ENCODE assay signal across 8 mouse cellular contexts in the genomic region with DNA sequence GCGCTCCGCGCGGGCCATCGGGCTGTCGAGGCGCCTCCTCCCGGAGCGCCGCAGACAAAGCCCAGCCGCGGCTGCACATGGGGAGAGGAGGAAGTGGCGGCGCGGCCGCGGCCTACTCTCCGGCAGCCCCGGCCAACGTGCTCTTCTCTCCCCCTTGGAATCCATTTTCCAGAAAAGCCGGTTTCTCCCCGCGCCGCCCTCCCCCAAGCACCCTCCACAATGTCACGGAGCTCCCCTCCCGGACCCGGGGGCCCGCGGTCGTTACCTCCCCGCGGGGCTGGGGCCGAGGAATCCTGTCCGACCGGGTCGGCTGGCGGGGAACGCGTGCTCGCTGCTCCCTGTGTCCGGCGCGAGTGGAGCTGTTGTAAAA. TPM values are rescaled to one million over a fixed set of nuclear protein-coding genes. Genes with fewer than 3 reads are reported as not detected.
A peak's percentile ranks its signal among the peaks of the same experiment; 100 is the strongest.
DNase-seq lines count a peak whose midpoint lies in the region; ATAC-seq lines count a peak whose summit lies in the region.

No protein-coding gene starts in this region.

- no peaks in the 10 kb centered on the region for H3K27me3 ChIP-seq in kidney, embryonic 14.5 days (ENCODE audit: control insufficient read depth, insufficient read depth, low read length)
- peaks cover 21% of the 10 kb centered on the region for H3K27me3 ChIP-seq in liver, embryonic 15.5 days
- H3K27me3 ChIP-seq in neural tube, embryonic 12.5 days (replicated peaks), result no peaks in the 10 kb centered on the region

- peak; percentile 1; the same call in 1 of the 2 replicates for ATAC-seq in granulocyte monocyte progenitor cell, adult 5-6 weeks (replicated peaks; ENCODE audit: poor library complexity, severe bottlenecking)
- peak; percentile 22 for ATAC-seq in kidney, embryonic 14.5 days (ENCODE audit: low FRiP score, low TSS enrichment)
- no peak; the same call in 1 of the 2 replicates for ATAC-seq in liver, embryonic 15.5 days (ENCODE audit: insufficient read depth)
- no peak; the same call in none of the 2 replicates for ATAC-seq in neural tube, embryonic 12.5 days (ENCODE audit: low FRiP score, low read depth)

- peak; percentile 98 for DNase-seq in heart, adult 11 months
- no peak for DNase-seq in heart, adult 8-10 months (ENCODE audit: low spot score)
- DNase-seq in cerebellum, postnatal 10 days, result peak; percentile 65 to 76
- peak; percentile 57 for DNase-seq in thymus, postnatal 25 days

- peak overlapping the region; percentile 78 for H3K4me2 ChIP-seq in kidney, embryonic 14.5 days (replicated peaks; ENCODE audit: low read depth, low read length)
- H3K4me2 ChIP-seq in liver, embryonic 15.5 days, result peak overlapping the region; percentile 95
- H3K4me2 ChIP-seq in neural tube, embryonic 12.5 days (replicated peaks), result peak overlapping the region; percentile 71

- no peaks in the 10 kb centered on the region for H3K9me3 ChIP-seq in kidney, embryonic 14.5 days (ENCODE audit: control insufficient read depth, low read length)
- no peaks in the 10 kb centered on the region for H3K9me3 ChIP-seq in liver, embryonic 15.5 days (replicated peaks)
- no peaks in the 10 kb centered on the region for H3K9me3 ChIP-seq in neural tube, embryonic 12.5 days

- H3K4me1 ChIP-seq in kidney, embryonic 14.5 days (ENCODE audit: control insufficient read depth, insufficient read depth, low read length), result peaks cover 11% of the 10 kb centered on the region
- peaks cover 38% of the 10 kb centered on the region for H3K4me1 ChIP-seq in liver, embryonic 15.5 days (replicated peaks)
- peaks cover 7% of the 10 kb centered on the region for H3K4me1 ChIP-seq in neural tube, embryonic 12.5 days

- 0% methylated on average over 25 of the region's 43 CpGs for WGBS in kidney, embryonic 14.5 days
- WGBS in liver, embryonic 15.5 days (ENCODE audit: insufficient replicate concordance), result 0% methylated on average over 41 of the region's 43 CpGs
- 2% methylated on average over 35 of the region's 43 CpGs for WGBS in neural tube, embryonic 12.5 days

- peak overlapping the region; percentile 95 for H3K9ac ChIP-seq in kidney, embryonic 14.5 days (ENCODE audit: low read depth, low read length)
- peak overlapping the region; percentile 95 for H3K9ac ChIP-seq in liver, embryonic 15.5 days
- H3K9ac ChIP-seq in neural tube, embryonic 12.5 days, result peak overlapping the region; percentile 99

- peaks cover 27% of the 10 kb centered on the region for H3K36me3 ChIP-seq in kidney, embryonic 14.5 days (ENCODE audit: control insufficient read depth, insufficient read depth, low read length)
- peaks cover 15% of the 10 kb centered on the region for H3K36me3 ChIP-seq in liver, embryonic 15.5 days (replicated peaks)
- peaks cover 9% of the 10 kb centered on the region; the same call in 1 of the 2 replicates for H3K36me3 ChIP-seq in neural tube, embryonic 12.5 days

- H3K27ac ChIP-seq in kidney, embryonic 14.5 days (ENCODE audit: low read depth, low read length), result peak overlapping the region; percentile 93
- peak overlapping the region; percentile 92 for H3K27ac ChIP-seq in liver, embryonic 15.5 days (replicated peaks)
- peak overlapping the region; percentile 97 for H3K27ac ChIP-seq in neural tube, embryonic 12.5 days

- peak overlapping the region; percentile 99 for H3K4me3 ChIP-seq in kidney, embryonic 14.5 days (ENCODE audit: low read length)
- peak overlapping the region; percentile 98 for H3K4me3 ChIP-seq in liver, embryonic 15.5 days (replicated peaks)
- H3K4me3 ChIP-seq in neural tube, embryonic 12.5 days, result peak overlapping the region; percentile 100

RNA-seq across cellular contexts. Expression of a gene that starts 0.6 kb away (rescaled TPM):
- 10 to 100 TPM; 52.1 to 62.3 (median 56.1) TPM for total RNA-seq in heart, adult 8-10 months (2022)
- total RNA-seq in granulocyte monocyte progenitor cell, adult 5-6 weeks (2014; fragmentation: Nextera tagmentation), result 231 and 250 TPM in 2 replicates
- total RNA-seq in granulocyte monocyte progenitor cell, adult 5-6 weeks (2017), result 274 and 276 TPM in 2 replicates
- polyA plus RNA-seq in kidney, embryonic 14.5 days (2014; fragmentation: Nextera tagmentation; extraction: Ambion mirVana), result 88.9 and 153 TPM in 2 replicates
- 28.9 and 33.1 TPM in 2 replicates for polyA plus RNA-seq in liver, embryonic 15.5 days (2015; fragmentation: Nextera tagmentation; extraction: Ambion mirVana)
- polyA plus RNA-seq in neural tube, embryonic 12.5 days (2016; fragmentation: Nextera tagmentation; extraction: Ambion mirVana), result 102 and 104 TPM in 2 replicates

RNA-seq across cellular contexts. Expression of a gene that starts 25.4 kb away (rescaled TPM):
- total RNA-seq in heart, adult 8-10 months (2022), result 1 to 10 TPM in 1 of 4 experiments, under 1 TPM in 1, not detected in 2; 0.50 to 1.3 TPM
- total RNA-seq in granulocyte monocyte progenitor cell, adult 5-6 weeks (2014; fragmentation: Nextera tagmentation), result not detected in 2 replicates
- total RNA-seq in granulocyte monocyte progenitor cell, adult 5-6 weeks (2017), result not detected in 2 replicates
- 0.87 and 1.3 TPM in 2 replicates for polyA plus RNA-seq in kidney, embryonic 14.5 days (2014; fragmentation: Nextera tagmentation; extraction: Ambion mirVana)
- 0.18 and 0.35 TPM in 2 replicates for polyA plus RNA-seq in liver, embryonic 15.5 days (2015; fragmentation: Nextera tagmentation; extraction: Ambion mirVana)
- polyA plus RNA-seq in neural tube, embryonic 12.5 days (2016; fragmentation: Nextera tagmentation; extraction: Ambion mirVana), result 0.42 and 1.1 TPM in 2 replicates

RNA-seq across cellular contexts. Expression of a gene that starts 43.0 kb away (rescaled TPM):
- 10 to 100 TPM; 20.4 to 25.8 (median 21.8) TPM for total RNA-seq in heart, adult 8-10 months (2022)
- 39.3 and 45.3 TPM in 2 replicates for total RNA-seq in granulocyte monocyte progenitor cell, adult 5-6 weeks (2014; fragmentation: Nextera tagmentation)
- 18.1 and 18.9 TPM in 2 replicates for total RNA-seq in granulocyte monocyte progenitor cell, adult 5-6 weeks (2017)
- 17.3 and 28.0 TPM in 2 replicates for polyA plus RNA-seq in kidney, embryonic 14.5 days (2014; fragmentation: Nextera tagmentation; extraction: Ambion mirVana)
- polyA plus RNA-seq in liver, embryonic 15.5 days (2015; fragmentation: Nextera tagmentation; extraction: Ambion mirVana), result 9.7 and 11.0 TPM in 2 replicates
- polyA plus RNA-seq in neural tube, embryonic 12.5 days (2016; fragmentation: Nextera tagmentation; extraction: Ambion mirVana), result 20.7 and 22.3 TPM in 2 replicates

Comparison
In these comparisons a context has a peak if more than half of its experiments do, and no peak if none do; other contexts are left out.
1. ATAC-seq: peak in granulocyte monocyte progenitor cell, adult 5-6 weeks (single experiment) and kidney, embryonic 14.5 days (single experiment); none in liver, embryonic 15.5 days (single experiment) and neural tube, embryonic 12.5 days (single experiment).
2. Peak in every context shown above with its lines, with median percentiles within 50 percentile points of each other: H3K27ac ChIP-seq, H3K4me2 ChIP-seq, H3K4me3 ChIP-seq and H3K9ac ChIP-seq.